Mouse (Mus musculus): ENCODE results near the gene Mrps7.

The Mrps7 gene

DNA sequence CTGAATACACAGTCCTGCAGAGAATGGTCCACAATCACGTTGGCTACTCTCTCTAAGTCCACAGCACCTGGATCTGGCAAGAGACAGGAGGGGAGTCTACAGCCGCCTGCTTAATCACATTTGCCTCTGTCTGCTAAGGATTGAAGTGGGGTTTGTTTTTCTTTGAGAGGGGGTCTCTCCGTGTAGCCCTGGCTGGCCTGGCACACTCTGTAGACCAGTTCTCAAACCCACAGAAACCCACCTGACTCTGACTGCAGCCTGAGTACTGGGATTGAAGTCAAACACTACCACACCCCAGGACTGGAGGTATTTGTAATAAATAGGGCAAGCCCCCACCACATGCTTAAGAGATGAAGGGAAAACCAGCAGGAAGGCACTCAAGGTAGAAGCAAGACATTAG, 5.9 kb downstream of the Mrps7 start:
- no peak for DNase-seq

DNA sequence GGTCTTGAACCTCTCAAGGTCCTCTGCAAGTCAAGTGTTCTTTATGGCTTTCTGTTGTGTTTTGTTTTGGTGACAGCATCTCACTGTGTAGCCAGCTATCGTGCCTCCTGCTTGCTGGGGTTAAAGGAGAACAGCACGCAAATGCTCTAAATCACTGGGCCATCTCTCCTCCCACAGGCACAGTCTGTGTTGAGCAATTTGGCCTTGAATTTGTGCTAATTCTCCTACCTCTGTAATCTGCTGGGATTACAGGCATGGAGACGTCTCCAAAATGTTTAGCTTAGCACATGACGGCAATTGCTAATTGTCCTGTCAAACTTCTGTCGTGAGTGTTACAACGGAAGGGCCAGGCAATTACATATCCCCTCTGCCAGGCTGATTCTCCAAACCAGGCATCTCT, 7.4 kb downstream of the Mrps7 start:
- no peak for DNase-seq

GRCm38 (mm10) chr11:115612059-115612409, 8.3 kb downstream of the Mrps7 start:
- DNase-seq, result peak; percentile 87 to 90

DNA sequence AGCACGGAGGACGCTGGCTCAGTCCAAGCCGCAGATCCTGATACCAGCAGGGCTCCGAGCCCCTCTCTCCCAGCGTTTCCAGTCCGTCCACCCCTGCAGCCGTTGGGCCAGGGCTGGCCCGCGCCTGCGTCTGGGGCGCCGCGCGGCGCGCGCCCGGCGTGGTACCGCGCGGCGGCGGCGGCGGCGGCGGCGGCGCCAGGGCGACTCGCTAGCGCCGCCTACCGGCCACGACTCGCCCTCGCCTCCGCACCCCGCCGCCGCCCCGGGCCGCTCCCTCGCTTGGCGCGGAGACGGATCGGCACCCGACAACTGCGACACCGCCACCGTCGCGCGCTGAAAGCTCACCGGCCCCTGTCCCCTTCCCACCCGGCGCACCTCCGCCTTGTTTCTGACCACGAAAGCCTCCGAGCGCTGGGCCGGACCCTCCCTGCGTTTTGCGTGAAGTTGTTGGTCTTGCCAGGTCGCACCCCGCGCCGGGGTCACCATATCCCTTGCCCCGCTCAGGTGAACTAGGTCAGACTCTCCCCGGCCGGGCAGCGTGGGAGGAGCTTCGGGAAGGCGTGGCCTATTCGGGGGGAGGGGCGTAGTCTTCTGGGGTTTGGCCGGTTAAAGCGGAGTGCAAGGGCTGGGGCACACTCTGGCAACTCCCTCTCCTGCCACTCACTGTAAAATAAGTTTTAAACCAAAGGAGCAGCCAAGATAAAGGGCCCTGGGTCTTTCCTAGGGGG, 8.8 kb downstream of the Mrps7 start, which contains the start of gene Mif4gd:
Gene Mif4gd, minus strand, starts transcription at position 560 of the 728 bp plus-strand sequence.
- peak; percentile 96 for DNase-seq

DNA sequence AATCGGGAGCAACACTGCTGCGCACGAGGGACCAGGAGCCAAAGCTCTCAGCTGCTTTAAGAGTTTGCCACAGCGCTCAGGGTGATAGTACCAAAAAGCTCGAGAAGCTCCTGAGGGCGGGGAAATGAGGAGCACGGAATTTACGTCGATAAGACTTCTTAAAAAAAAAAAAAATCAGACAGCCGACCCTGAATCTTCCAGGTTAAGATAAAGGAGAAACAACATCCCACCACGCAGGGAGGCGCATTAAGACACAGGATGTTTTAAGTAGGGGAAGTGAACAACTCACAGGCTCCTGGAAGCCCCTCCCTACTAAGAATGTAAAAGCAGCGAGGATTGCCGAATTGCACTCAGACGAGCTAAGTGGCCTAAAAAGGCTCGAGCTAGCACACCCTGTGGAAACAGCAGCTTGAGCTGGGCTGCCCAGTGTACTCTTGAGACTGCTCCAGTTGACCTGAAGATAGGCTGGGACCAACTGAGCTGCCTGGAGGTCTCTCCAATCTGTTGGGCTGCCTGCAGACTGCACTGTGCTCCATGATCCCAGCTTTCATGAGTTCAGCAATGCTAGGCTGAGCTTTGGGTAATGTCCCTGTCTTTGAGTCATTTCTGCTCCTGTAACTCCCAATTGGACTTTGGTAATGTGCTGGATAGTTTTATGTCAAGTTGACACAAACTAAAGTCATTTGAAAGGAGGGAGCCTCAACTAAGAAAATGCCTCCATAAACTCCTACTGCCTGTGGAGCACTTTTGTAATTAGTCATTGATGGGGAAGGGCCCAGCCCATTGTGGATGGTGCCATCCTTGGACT, 9.6 kb downstream of the Mrps7 start:
- DNase-seq, result peak; percentile 49 to 62

GRCm38 (mm10) chr11:115614346-115615107, 10.8 kb downstream of the Mrps7 start:
- DNase-seq, result no peak

GRCm38 (mm10) chr11:115615108-115615825, 11.5 kb downstream of the Mrps7 start:
- no peak for DNase-seq

GRCm38 (mm10) chr11:115615875-115616274, 12.2 kb downstream of the Mrps7 start:
- no peak for DNase-seq

- DNase-seq, result no peak
These were observed 12.6 kb downstream of the Mrps7 start for GRCm38 (mm10) chr11:115616371-115616770.

DNA sequence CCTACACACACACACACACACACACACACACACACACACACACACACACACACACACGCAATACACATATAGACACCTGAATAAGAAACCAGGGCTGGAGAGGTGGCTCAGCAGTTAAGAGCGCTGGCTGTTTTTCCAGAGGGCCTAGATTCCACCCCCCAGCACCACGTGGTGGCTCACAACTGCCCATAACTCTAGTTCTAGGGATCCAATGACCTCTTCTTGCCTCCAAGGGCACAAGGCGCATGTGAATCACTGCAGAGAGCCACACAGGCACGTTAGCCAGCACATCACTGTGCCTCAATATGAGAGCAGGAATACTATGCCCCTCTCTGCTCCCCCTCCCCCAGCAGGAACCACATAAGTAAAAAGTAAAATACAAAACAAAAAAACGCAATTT, 13.2 kb downstream of the Mrps7 start:
- DNase-seq, result no peak

GRCm38 (mm10) chr11:115618001-115618400, 14.3 kb downstream of the Mrps7 start:
- no peak for DNase-seq

DNA sequence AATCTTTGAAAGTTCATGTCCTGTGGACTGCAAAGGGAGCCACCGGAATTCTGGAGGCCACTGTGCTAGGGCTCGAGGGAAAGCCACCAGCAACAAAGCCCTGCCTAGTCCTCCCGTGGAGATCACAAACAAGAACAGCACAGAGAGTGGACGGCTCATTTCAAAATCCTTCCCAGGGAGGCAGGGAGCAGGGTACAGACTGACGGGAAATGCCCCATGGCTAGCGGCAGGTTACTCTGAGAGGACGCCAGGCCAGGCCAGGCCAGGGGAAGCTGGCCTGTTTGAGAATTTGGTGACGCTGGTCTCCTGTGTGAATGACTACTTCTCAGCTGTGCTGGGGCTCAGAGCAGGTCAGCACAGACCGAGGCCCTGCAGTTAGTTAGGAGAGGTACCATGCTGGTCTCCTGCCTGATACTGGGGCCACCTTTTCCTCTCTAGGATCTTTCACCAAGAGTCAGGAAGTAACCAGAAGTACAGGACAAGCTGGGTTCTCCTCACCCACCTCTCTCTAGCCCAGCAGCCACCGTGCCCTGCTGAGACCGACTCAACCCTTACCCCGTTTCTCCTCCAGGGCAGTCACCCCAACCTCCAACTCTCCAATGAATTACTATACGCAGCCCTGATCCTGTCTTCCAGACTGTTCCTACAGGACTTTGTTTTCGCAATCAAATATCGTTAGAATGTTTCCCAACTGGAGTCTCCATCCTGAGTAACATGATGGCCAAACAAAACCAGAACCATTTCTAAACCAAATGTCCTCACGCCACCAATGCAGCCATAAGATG, 15.2 kb downstream of the Mrps7 start:
- DNase-seq, result no peak

DNA sequence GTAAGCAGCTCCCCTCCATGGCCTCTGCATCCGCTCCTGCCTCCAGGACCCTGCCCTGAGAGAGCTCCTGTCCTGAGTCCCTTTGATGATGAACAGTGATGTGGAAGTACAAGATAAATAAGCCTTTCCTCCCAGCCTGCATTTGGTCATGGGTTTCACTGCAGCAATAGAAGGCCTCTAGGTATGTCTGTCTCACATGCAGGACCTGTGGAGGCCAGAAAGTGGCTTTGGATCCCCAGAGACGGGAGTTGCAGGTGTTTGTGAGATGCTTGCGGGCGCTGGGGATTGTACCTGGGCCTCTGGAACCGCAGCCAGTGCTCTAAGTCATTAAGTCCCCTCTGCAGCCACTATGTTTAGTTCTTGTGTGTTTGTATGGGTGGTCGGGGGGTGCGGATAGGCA, 16.2 kb downstream of the Mrps7 start:
- no peak for DNase-seq

DNA sequence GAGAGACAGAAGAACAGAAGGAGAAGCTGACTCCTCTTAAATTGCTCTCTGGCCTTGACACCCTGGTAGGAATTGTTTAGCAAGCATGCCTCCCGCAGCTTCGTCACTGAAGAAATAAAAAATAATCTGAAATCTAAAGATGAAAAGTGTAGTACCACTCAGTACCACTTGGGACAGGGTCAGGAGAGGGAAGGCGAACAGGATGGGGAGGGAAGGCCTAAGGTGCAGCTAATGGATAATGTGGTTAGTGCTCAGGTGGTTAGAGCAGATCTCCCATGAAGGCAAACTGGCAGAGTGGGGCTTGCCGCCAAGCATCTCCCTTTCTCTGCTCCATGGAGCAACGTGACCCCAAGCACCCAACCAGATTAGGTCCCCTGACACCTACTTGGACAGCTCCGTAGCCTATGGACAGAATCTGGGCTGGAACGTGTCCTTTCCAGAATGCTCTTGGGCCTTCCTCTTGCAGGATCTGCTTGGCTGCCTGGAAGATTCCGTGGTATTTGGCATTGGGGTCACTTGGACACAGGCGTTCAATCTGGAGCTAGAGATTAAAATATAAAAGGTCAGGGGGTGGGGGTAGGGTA, 19.9 kb downstream of the Mrps7 start:
- DNase-seq, result no peak

- no peak for DNase-seq
These were observed 22.2 kb downstream of the Mrps7 start for GRCm38 (mm10) chr11:115625877-115626276.

DNA sequence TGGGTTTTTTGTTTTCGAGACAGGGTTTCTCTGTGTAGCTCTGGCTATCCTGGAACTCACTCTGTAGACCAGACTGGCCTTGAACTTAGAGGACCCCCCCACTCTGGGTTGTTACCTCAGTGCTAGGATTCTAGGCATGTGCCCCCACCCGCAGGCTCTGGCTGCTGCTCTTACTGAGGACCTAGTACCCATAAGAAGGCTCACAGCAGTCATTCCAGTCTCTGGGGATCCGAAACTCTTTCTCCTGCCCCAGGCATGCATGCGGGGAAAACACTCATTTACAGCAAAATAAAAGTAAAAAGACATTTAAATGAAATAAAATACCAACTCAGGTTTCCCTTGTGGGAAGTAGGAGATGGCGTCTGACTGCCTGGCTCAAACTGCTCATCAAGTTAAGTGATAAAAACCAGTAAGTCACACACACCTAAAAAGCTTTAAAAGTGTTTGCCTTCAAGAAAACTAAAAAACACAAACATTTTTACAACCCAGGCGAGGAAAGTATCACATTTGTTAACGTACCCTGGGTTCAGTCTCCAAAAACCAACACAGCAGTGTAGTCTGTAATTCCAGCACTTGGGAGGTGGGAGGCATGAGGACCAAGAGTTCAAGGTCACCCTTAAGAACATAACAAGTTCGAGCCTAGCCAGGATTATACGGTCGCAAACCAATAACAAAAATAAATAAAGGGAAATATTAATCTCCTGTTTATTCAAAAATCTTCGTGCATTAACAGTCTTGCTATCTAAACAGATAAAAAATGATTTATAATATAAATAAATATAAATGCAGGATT, 23.3 kb downstream of the Mrps7 start:
- no peak for DNase-seq

- peak; percentile 100 for DNase-seq
These were observed 24.2 kb downstream of the Mrps7 start, which contains the start of gene Slc25a19 for GRCm38 (mm10) chr11:115627705-115628464. Gene Slc25a19 (minus strand): TSS chr11:115628295.

- DNase-seq, result no peak
These were observed 24.9 kb downstream of the Mrps7 start for GRCm38 (mm10) chr11:115628465-115629101.

All from lung, adult 18-20 months (tissue).